Mouse (Mus musculus) kidney, postnatal 10 days (tissue): ENCODE data around the gene Olfr1394.
"Not testable (repeated sequence)": the region's sequence is repeated elsewhere in the genome, so short reads cannot be mapped to it uniquely, and the experiment has no call there.

Source experiments
- DNase-seq: peaks from one replicate; pipeline ENCODE4 v3.0.0; 2021; ENCODE audit warnings: mixed read lengths

The Olfr1394 gene

DNA sequence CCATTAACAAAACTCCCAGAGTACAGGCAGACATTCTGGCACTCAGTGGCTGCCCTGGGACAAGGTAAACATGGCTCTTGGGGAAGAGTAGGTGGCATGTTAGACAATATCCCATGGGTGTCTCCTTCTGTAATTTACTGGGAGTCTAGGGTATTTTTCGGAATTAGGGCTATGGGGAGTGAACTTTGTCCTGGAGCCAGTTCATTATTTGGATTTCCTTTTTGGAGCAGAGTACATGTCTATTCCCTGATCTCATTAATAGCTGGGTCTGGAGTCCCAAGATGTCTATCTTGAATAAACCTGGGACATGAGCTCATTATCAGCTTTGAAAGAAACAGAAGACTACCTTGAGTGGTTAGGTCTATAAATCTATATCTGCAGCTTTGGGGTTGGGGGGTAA is at the start of gene Olfr1394:
Gene Olfr1394, plus strand, starts transcription at position 301 of the 400 bp plus-strand sequence.
- DNase-seq: no peak

DNA sequence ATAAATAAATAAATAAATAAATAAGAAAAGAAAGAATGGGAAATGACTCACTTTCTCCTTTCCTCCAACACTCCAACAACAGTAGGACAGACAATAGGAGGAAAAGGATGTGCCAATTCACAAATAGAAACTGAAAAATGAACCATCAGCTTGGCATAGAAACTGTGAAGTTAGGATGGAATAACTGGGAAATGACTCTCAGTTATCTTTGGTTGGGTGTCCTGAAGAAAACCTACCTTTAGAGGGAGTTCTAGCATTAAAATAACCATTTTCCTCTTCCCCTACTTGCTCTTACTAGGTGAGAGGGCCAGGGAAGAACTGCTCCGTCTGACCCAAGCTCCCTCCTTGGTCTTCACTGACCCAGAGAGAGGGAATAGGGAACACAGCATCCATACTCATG is 48.4 kb upstream of the Olfr1394 start:
- no peak for DNase-seq

GRCm38 (mm10) chr11:49107650-49108537 is 46.3 kb upstream of the Olfr1394 start:
- no peak for DNase-seq

DNA sequence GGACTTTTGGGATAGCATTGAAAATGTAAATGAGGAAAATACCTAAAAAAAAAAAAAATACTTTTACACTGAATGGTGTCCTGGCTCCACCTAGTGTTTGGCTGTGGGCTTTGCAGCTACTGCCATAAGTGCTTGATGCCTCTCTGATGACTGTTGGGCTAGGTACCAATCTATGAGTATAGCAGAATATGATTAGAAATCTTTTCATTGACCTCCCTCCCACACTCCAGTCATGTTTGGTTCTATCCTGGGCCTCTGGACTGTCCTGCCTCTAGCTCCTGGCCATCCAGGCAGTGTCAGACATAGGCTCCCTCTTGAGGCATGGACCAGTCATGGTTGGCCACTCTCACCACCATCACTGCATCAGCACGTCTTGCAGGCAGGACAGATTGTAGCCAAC is 45.3 kb upstream of the Olfr1394 start:
- peak; percentile 68 for DNase-seq

DNA sequence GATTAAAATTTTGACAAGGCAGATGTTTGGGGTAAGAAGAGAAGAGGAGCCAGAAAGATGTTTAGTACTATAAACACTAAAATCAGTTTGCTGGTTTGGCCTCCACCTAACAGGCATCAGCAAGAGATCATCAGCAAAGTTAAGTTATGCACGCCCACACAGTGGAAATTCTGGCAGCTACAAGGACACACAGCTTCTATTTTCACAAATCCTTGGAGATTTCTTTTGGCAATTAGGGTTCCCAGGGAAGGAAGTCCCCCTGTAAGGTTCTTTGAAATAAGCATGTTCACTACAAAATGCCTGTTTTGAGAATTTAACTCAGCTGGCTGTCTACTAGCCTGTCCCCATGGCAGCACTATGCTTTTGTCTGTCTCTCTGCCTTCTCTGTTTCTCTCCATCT is 43.2 kb upstream of the Olfr1394 start:
- no peak for DNase-seq

DNA sequence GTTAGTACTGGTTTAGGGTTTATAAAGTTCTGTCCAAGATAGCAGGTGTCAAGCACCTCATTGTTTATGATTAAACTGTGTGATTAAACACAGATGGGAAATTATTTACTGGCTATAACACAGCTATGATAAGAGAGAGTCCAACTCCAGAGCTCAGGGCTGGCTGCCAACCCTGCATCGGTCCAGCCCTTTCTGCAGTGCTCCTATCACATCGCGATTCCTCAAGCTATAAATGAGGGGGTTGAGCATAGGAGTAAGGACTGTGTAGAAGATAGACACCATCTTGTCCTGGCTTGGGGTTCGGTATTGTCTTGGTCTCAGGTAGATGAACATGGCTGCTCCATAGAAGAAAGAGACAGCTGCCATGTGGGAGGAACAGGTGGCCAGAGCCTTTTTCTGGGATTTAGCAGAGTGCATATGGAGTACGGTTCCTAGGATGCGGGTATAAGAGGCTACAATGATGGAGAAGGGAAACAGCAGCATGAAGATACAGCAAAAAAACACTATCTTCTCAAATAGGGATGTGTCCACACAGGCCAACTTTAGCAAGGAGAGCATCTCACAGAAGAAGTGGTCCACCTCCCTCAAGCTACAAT is 41.5 kb upstream of the Olfr1394 start:
- DNase-seq: no peak

DNA sequence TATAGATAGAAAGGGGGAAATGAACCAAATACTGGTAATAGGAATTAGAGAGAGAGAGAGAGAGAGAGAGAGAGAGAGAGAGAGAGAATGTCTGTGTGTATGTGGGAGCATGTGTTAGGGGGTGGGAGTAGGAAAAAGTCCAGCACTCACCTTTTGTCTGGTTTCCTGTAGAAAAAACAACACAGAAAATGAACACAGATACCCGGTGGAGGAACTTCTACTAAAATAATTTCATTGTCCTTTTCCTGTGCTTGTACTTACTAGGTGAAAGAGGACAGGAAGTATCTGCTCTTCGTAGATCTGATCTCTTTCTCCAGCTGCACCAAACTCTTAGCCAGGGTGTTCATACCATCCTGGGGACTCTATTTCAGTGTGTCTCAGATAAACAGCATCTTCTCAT is 40.0 kb upstream of the Olfr1394 start:
- no peak for DNase-seq

DNA sequence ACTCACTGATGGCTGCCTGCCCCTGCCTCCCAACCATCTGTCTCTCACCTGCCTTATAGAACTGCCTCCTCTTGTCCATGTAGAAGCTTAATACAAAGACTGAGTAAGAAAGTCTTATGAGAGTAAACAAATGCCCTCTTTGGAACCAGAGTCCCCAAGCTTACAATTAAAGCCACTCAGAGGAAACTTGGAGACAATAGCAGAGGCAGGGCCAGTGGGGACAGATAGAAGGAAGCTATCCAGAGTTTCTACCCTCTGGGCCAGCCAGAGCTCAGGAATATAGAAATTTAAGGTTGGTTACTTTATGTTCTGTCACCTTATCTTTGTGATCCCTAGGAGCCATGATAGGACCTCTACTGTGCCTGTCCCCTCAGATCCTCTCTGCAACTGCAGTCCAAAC is 39.4 kb upstream of the Olfr1394 start, which contains the start of gene Olfr1396:
Gene Olfr1396, minus strand, starts transcription at position 101 of the 400 bp plus-strand sequence.
- no peak for DNase-seq

DNA sequence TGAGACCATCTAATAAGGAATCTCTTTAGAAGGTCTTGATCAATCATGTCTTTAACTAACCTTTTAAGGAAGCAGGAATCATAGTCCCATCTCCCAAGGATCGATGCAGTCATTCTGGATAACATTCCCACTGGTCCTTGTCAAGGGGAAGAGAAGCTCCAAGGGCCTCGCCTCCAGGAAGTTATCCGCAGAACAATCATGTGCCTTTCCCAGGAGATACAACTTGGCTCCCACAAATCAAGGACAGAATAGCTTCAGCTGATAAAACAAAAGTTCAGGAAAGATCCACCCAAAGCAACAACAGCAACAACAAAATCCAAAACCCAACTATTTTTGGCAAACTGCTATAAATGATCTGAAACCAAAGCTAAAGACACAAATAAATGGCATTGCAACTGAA is 34.5 kb upstream of the Olfr1394 start:
- DNase-seq: no peak

DNA sequence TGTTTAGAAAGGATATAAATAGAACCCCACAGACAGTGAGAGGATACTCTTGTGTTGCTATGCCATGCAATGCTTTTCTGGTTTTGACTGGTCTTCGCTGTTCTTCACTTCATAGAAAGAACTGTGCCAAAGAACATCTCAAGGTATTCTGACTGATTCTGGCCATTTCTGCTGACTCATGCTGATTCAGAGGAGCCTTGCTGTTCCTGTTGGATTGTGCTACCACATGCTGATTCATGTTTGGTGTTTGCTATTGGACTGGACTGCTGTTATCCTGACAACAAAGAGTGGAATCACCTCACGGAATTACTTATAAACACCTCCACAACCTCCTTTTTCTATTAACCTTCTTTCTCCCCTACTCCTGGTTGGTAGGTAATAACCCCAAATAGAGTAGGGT is 30.0 kb upstream of the Olfr1394 start:
- no peak for DNase-seq

GRCm38 (mm10) chr11:49141974-49142373 is 12.2 kb upstream of the Olfr1394 start, which contains the start of gene Olfr1395:
Gene Olfr1395, plus strand, starts transcription at chr11:49142274.
- DNase-seq: no peak

DNA sequence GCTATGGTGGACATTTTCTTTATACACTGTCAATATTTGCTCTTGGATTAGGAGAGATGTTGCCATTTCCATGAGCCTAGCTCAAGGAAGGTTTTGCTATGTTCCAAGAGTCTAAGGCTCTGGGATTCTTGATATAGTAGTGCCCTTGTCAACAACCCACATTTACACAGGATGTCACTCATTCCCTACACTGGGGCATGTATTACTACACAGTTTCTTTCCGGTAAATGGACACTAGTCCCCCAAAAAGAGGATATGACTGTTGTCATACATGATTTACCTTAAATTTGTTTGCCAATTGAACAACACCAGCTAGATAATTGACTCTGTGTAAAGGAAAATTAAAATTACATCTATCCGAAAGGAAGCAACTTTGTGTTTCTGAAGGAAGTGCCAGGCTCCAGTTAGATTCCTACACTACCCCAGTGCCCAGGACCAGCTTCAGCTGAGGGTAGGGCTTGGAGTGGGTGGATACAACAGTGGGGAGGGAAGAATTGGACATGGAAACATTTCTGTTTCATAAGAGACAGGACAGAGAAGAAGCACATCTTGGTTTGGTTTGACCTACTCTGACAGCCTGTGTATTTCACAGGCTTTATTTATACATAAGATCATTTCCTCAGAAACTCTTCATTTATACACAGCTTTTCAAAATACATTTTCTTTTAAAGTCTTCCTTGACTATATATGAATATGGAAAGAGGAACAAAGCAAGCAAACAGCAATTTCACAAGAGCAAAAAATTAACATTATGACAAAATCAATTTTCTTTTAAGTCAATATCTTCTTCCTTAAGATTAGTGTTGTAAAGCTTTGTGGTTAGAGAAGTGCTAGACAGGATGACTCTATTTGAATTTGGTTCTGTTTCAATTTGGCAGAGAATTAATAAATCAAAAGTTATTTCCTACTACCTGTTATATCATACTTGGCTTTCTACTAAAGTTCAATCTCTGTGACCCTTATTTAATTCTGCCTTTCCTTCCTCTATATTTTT is 2.9 kb downstream of the Olfr1394 start:
- no peak for DNase-seq

GRCm38 (mm10) chr11:49168839-49169611 is 14.8 kb downstream of the Olfr1394 start:
- peak; percentile 30 for DNase-seq

DNA sequence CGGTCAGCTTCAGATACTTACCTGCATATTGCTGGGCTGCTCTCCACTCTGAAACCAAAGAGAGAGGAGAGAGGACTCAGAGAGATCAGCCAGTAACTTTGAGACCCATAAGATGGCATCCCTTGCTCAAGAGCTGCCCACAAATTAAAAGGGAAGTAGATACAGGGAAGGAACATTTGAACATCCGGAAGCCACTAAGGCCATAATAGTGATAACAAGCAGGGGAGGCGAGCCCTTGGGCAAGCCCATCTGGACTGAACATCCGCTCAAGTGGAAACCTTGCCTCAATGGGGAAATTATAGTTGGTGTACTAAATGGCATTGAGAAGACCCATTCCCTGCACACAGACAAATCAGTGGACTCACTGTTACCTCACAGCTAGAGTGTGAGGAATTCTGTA is 16.4 kb downstream of the Olfr1394 start:
- no peak for DNase-seq

DNA sequence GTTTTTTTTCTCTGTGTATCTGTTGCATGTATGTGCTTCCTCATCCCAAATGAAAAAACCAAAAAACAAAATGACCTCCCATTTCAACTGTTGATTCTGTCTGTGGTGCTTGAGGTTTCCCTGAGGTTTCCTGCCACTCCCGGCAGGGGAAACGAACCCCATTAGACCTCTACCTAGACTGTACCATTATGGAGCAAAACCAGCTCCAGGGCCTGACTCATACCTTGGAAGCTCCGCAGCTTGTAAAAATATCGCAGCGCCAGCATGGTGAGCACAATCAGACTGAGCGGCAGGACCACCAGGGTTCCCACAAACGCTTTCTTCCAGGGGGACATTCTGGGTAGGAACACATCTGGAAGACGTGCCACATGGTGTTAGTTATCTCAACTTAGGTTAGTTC is 21.2 kb downstream of the Olfr1394 start:
- DNase-seq: no peak

- DNase-seq: not testable (repeated sequence)
Observed at GRCm38 (mm10) chr11:49176047-49176779, 22.0 kb downstream of the Olfr1394 start.

- no peak for DNase-seq
Observed at GRCm38 (mm10) chr11:49183172-49183571, 29.0 kb downstream of the Olfr1394 start.

DNA sequence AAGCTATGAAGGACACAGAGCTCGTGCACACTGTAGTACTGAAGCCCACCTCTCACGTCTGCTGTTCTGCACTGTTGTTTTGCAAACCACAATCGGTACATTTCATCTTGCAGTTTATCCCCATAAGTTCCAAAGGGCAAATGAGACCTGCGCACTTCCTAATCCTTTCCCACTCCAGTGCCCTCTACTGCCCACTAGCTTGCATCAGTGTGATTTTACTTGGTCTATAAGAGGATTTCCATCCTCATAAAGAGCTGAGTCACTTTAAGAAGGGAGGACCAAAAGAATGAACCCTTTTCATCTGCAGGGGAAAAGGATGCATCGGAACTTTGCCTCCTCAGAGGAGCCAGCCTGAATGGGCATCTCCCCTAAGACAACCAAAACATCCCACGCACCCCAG is 32.3 kb downstream of the Olfr1394 start:
- peak; percentile 16 for DNase-seq

- peak; percentile 13 for DNase-seq
Observed at GRCm38 (mm10) chr11:49186955-49187488, 32.8 kb downstream of the Olfr1394 start, which contains the start of gene Btnl9. Gene Btnl9, minus strand, starts transcription at chr11:49187159.

DNA sequence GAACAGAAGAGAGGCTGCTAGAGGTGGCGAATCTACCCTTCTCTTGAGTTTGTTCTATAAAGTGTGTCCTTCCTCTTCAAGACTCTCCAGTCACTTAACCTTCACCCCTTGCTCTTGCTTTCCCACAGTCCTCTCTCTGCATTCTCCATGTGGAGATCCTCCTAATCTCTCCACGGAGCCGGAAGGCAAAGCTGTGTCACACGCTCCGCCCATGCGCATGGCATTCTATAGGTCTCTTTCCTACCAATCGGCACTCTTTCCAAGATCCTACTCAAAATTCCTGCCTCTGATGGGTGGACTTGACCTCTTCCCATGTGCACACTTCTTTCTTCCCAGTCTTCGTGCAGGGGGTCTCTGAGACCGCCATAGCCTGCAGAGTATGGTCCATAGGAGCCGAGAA is 33.5 kb downstream of the Olfr1394 start:
- no peak for DNase-seq

GRCm38 (mm10) chr11:49189737-49190136 is 35.6 kb downstream of the Olfr1394 start:
- DNase-seq: peak; percentile 86
